Mouse (Mus musculus) myocyte (in vitro differentiated cells): ENCODE measurements at regions not wholly inside any gene's neighbourhood (a gene's known extent, or its start where the extent isn't known, plus 50 kb on each side); places are given as distances from the start of the nearest gene placed in this dataset.

Experiments
- H3K27me3 ChIP-seq: one replicate; pipeline ENCODE4 v1.6.1; 2011; ENCODE audit not compliant: control insufficient read depth, insufficient read depth, insufficient read length
- H3K36me3 ChIP-seq: one replicate; pipeline ENCODE4 v1.6.1; 2011; ENCODE audit not compliant: control insufficient read depth, insufficient read depth
- H3K4me2 ChIP-seq: one replicate; pipeline ENCODE4 v1.6.1; 2011; ENCODE audit warnings: low read depth, control low read depth
- H3K4me3 ChIP-seq: one replicate; pipeline ENCODE4 v1.5.1; 2011; ENCODE audit warnings: mild to moderate bottlenecking, control low read depth, moderate library complexity
- H3K79me2 ChIP-seq: one replicate; pipeline ENCODE4 v1.6.1; 2011; ENCODE audit not compliant: control insufficient read depth, insufficient read depth
- H3ac ChIP-seq: one replicate; pipeline ENCODE4 v1.6.1; 2011; ENCODE audit not compliant: control insufficient read depth, insufficient read length
- CEBPB ChIP-seq: IDR thresholded peaks from 2 replicates; pipeline ENCODE4 v1.6.1; 2011; ENCODE audit warnings: mild to moderate bottlenecking, moderate library complexity; ENCODE audit not compliant: poor library complexity, insufficient read depth, severe bottlenecking
- E2F4 ChIP-seq: IDR thresholded peaks from one replicate; pipeline ENCODE4 v1.6.1; 2011; ENCODE audit warnings: mild to moderate bottlenecking, control low read depth, moderate library complexity; ENCODE audit not compliant: insufficient read depth
- MAX ChIP-seq: IDR thresholded peaks from one replicate; pipeline ENCODE4 v1.6.1; 2011; ENCODE audit warnings: low read depth, mild to moderate bottlenecking, control low read depth
- MYOD1 ChIP-seq, 3 experiments: IDR thresholded peaks; one replicate each; pipeline ENCODE4 v1.6.1; 2011; ENCODE audit warnings: control low read depth in 2 of 3, low read depth in 2 of 3, mild to moderate bottlenecking in 2 of 3, moderate library complexity in 1 of 3; ENCODE audit not compliant: insufficient read length in 2 of 3, control insufficient read depth in 1 of 3
- MYOG ChIP-seq, 3 experiments: IDR thresholded peaks; one replicate each; pipeline ENCODE4 v1.6.1; 2011; ENCODE audit warnings: control low read depth in 2 of 3, low read depth in 2 of 3, mild to moderate bottlenecking in 2 of 3; ENCODE audit not compliant: insufficient read length in 2 of 3, control insufficient read depth in 1 of 3, insufficient read depth in 1 of 3
- POLR2A ChIP-seq: IDR thresholded peaks from one replicate; pipeline ENCODE4 v1.6.1; 2011; ENCODE audit warnings: low read depth, mild to moderate bottlenecking, control low read depth, moderate library complexity; ENCODE audit not compliant: insufficient read length
- POLR2AphosphoS2 ChIP-seq: IDR thresholded peaks from one replicate; pipeline ENCODE4 v1.6.1; 2011; ENCODE audit warnings: low read depth, control low read depth; ENCODE audit not compliant: insufficient read length
- REST ChIP-seq: IDR thresholded peaks from one replicate; pipeline ENCODE4 v1.6.1; 2011; ENCODE audit warnings: mild to moderate bottlenecking, control low read depth, moderate library complexity; ENCODE audit not compliant: insufficient read depth, insufficient read length
- SRF ChIP-seq: IDR thresholded peaks from one replicate; pipeline ENCODE4 v1.6.1; 2011; ENCODE audit warnings: low read depth; ENCODE audit not compliant: control insufficient read depth, insufficient read length
- TCF12 ChIP-seq: IDR thresholded peaks from one replicate; pipeline ENCODE4 v1.6.1; 2011; ENCODE audit warnings: mild to moderate bottlenecking, control low read depth; ENCODE audit not compliant: poor library complexity, insufficient read depth, severe bottlenecking
- TCF3 ChIP-seq: IDR thresholded peaks from one replicate; pipeline ENCODE4 v1.6.1; 2011; ENCODE audit warnings: low read depth, control low read depth; ENCODE audit not compliant: insufficient read length
- USF1 ChIP-seq: IDR thresholded peaks from one replicate; pipeline ENCODE4 v1.6.1; 2011; ENCODE audit warnings: low read depth, mild to moderate bottlenecking, control low read depth, moderate library complexity

GRCm38 (mm10) chr5:46488140-46488942, 630.9 kb upstream of the Lcorl start:
- Histone ChIP-seq H3K79me2 (no peaks in the 10 kb centered on the region), H3K4me3 (no peak overlapping the region), H3K4me2 (no peak overlapping the region), H3K27me3 (no peaks in the 10 kb centered on the region), H3ac (no peak overlapping the region), H3K36me3 (no peaks in the 10 kb centered on the region)
- no peak for TF ChIP-seq TCF12
- no peak for TF ChIP-seq POLR2A

DNA sequence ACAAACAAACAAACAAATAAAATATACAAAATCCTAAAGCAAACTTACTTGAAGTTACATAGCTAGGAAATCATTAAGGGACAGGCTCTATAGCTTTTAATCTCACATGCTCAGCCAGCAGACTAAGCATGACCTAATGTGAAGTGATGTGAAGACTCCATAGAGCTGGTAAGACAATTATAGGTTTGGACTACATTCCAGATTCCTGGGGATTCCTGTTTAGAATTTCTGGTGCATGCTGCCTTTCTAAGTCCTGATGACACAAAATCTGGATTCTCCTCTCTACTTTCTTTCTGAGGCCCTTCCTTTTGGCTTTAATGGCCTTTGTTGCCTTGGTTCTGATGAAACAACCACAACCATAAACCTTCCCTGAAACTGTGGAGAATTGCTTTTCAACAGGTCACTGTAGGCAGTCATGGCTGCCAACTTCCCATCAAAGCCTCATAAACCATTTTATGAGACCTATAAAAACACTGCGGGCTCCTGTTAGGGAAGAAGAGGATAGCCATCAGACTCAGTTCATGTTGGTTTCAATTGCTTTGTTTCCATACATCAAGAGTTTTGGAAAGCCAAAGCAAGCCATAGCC, 629.4 kb upstream of the Lcorl start:
- H3K79me2 ChIP-seq, result no peaks in the 10 kb centered on the region
- TF ChIP-seq USF1, result no peak
- TF ChIP-seq MAX, result no peak
- TF ChIP-seq MYOD1 (IDR thresholded peaks at IDR 0.05; ENCODE audit: control insufficient read depth in 1 of 3, insufficient read length in 2 of 3, low read depth in 2 of 3), result no peak
- no peak for TF ChIP-seq REST
- no peak for TF ChIP-seq E2F4
- no peak for TF ChIP-seq POLR2AphosphoS2
- no peak for TF ChIP-seq SRF
- TF ChIP-seq CEBPB, result no peak
- no peak for TF ChIP-seq TCF12
- no peak for TF ChIP-seq TCF3
- no peak for TF ChIP-seq MYOG (IDR thresholded peaks at IDR 0.05; ENCODE audit: control insufficient read depth in 1 of 3, insufficient read depth in 1 of 3, insufficient read length in 2 of 3, low read depth in 2 of 3)
- TF ChIP-seq POLR2A, result no peak
- no peaks in the 10 kb centered on the region for H3K27me3 ChIP-seq
- H3K4me3 ChIP-seq, result no peak overlapping the region
- no peak overlapping the region for H3ac ChIP-seq
- H3K36me3 ChIP-seq, result no peaks in the 10 kb centered on the region
- H3K4me2 ChIP-seq, result no peak overlapping the region

DNA sequence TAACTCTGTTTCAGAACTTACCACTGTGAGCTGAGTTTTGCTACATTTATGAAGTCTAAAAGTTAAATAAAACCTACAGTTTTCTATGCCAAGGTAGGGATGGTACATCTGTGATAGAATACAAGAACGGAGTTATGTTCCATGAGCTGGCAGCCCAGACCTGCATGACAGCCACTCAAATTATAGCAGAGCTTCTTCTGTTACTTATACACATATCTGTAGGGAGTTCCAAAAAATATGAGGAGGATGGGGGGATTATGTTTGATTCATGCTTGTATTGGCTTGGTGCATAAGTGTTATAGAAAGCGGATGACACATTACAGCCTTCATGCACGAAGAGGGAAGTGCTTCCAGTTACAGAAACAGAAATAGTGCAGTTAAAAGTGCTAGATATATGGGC, 598.9 kb upstream of the Lcorl start:
- Histone ChIP-seq H3K4me2 (no peak overlapping the region), H3K79me2 (no peaks in the 10 kb centered on the region), H3K36me3 (no peaks in the 10 kb centered on the region), H3K27me3 (no peaks in the 10 kb centered on the region), H3K4me3 (no peak overlapping the region), H3ac (no peak overlapping the region)
- TF ChIP-seq CEBPB (no peak), E2F4 (no peak), USF1 (no peak), MYOG (IDR thresholded peaks at IDR 0.05; ENCODE audit: control insufficient read depth in 1 of 3, insufficient read depth in 1 of 3, insufficient read length in 2 of 3, low read depth in 2 of 3) (no peak), MYOD1 (IDR thresholded peaks at IDR 0.05; ENCODE audit: control insufficient read depth in 1 of 3, insufficient read length in 2 of 3, low read depth in 2 of 3) (no peak), TCF3 (no peak), POLR2A (no peak), SRF (no peak), REST (no peak), MAX (no peak), TCF12 (no peak), POLR2AphosphoS2 (no peak)

- no peak overlapping the region for H3K4me3 ChIP-seq
- H3ac ChIP-seq, result no peak overlapping the region
- H3K4me2 ChIP-seq, result no peak overlapping the region
- no peaks in the 10 kb centered on the region for H3K27me3 ChIP-seq
- TF ChIP-seq POLR2AphosphoS2, result no peak
- TF ChIP-seq MYOD1 (IDR thresholded peaks at IDR 0.05; ENCODE audit: control insufficient read depth in 1 of 3, insufficient read length in 2 of 3, low read depth in 2 of 3), result no peak
- no peak for TF ChIP-seq MYOG (IDR thresholded peaks at IDR 0.05; ENCODE audit: control insufficient read depth in 1 of 3, insufficient read depth in 1 of 3, insufficient read length in 2 of 3, low read depth in 2 of 3)
- no peak for TF ChIP-seq SRF
- TF ChIP-seq CEBPB, result no peak
- no peak for TF ChIP-seq MAX
- TF ChIP-seq USF1, result no peak
- TF ChIP-seq REST, result no peak
- TF ChIP-seq TCF12, result no peak
- TF ChIP-seq POLR2A, result no peak
- TF ChIP-seq TCF3, result no peak
- TF ChIP-seq E2F4, result no peak
- no peaks in the 10 kb centered on the region for H3K36me3 ChIP-seq
- H3K79me2 ChIP-seq, result no peaks in the 10 kb centered on the region
Measured at GRCm38 (mm10) chr5:46448274-46448673, 590.9 kb upstream of the Lcorl start.

GRCm38 (mm10) chr5:46445844-46446243, 588.4 kb upstream of the Lcorl start:
- Histone ChIP-seq H3ac (no peak overlapping the region), H3K4me3 (no peak overlapping the region), H3K27me3 (no peaks in the 10 kb centered on the region), H3K79me2 (no peaks in the 10 kb centered on the region), H3K36me3 (no peaks in the 10 kb centered on the region), H3K4me2 (no peak overlapping the region)
- TF ChIP-seq SRF, result no peak
- TF ChIP-seq E2F4, result no peak
- no peak for TF ChIP-seq CEBPB
- TF ChIP-seq TCF3, result no peak
